Mouse (Mus musculus) stomach, postnatal 0 days (tissue): ENCODE results near the gene AI467606. TPM values are rescaled to one million over a fixed set of nuclear protein-coding genes. Genes with fewer than 3 reads are reported as not detected.
A peak's percentile ranks its signal among the peaks of the same experiment; 100 is the strongest.

Experiments
- ATAC-seq: fragments of 200-750 bp; cut with Nextera tagmentation; 2 replicates; pipeline ENCODE4 v1.8.0; 2017; ENCODE audit not compliant: low FRiP score, low TSS enrichment
- DNase-seq: peaks from one replicate; pipeline ENCODE4 v3.0.0-alpha.2; 2016; ENCODE audit warnings: low spot score
- H3K27ac ChIP-seq: fragments of 300-500 bp; sonication (generic); replicated peaks from 2 replicates; pipeline ENCODE4 v1.5.1; 2014; ENCODE audit warnings: mild to moderate bottlenecking, control low read depth
- H3K27me3 ChIP-seq: fragments of 300-500 bp; sonication (generic); 2 replicates; pipeline ENCODE4 v1.6.1; 2014; ENCODE audit warnings: low read length; ENCODE audit not compliant: control insufficient read depth, insufficient read depth
- H3K36me3 ChIP-seq: fragments of 300-500 bp; sonication (generic); 2 replicates; pipeline ENCODE4 v1.6.1; 2014; ENCODE audit warnings: low read length, mixed read lengths; ENCODE audit not compliant: control insufficient read depth, insufficient read depth
- H3K4me1 ChIP-seq: fragments of 300-500 bp; sonication (generic); replicated peaks from 2 replicates; pipeline ENCODE4 v1.6.1; 2014; ENCODE audit warnings: antibody characterized with exemption; ENCODE audit not compliant: control insufficient read depth, insufficient read depth
- H3K4me2 ChIP-seq: fragments of 300-500 bp; sonication (generic); replicated peaks from 2 replicates; pipeline ENCODE4 v1.6.1; 2014; ENCODE audit warnings: low read depth, mild to moderate bottlenecking, control low read depth, moderate library complexity
- H3K4me3 ChIP-seq: fragments of 300-500 bp; sonication (generic); 2 replicates; pipeline ENCODE4 v1.5.1; 2014; ENCODE audit warnings: low read depth, low read length, control low read depth
- H3K9ac ChIP-seq: fragments of 300-500 bp; sonication (generic); 2 replicates; pipeline ENCODE4 v1.6.1; 2014; ENCODE audit warnings: mild to moderate bottlenecking, low read length, control low read depth, mixed read lengths
- H3K9me3 ChIP-seq: fragments of 300-500 bp; sonication (generic); 2 replicates; pipeline ENCODE4 v1.6.1; 2016; ENCODE audit warnings: low read length; ENCODE audit not compliant: control insufficient read depth
- CTCF ChIP-seq: IDR thresholded peaks from 2 replicates; pipeline ENCODE4 v1.5.1; 2016; ENCODE audit warnings: antibody characterized with exemption, low read depth, mild to moderate bottlenecking, moderate library complexity
- EP300 ChIP-seq: optimal IDR thresholded peaks from 2 replicates; pipeline ENCODE3; 2016; ENCODE audit warnings: antibody characterized with exemption
- WGBS: fragments of 180-500 bp; shearing (Covaris S2); extraction: QIAGEN DNeasy Blood & Tissue Kit; methylation state at CpG from one replicate; pipeline ENCODE4 v1.1.7; 2014; 5-methylcytosine and 5-hydroxymethylcytosine counted together
- polyA plus RNA-seq: library from polyadenylated mRNA; unstranded; fragments of >200 nt; fragmentation: Nextera tagmentation; extraction: Ambion mirVana; gene quantifications from 2 replicates; pipeline ENCODE4 v1.2.1, GENCODE M21; 2015

The AI467606 gene
- polyA plus RNA-seq, 1 experiment from 2014 or later, result 4.0 TPM

- Histone ChIP-seq H3K4me1 (no peaks in the 10 kb centered on the region), H3K9me3 (no peaks in the 10 kb centered on the region), H3K27me3 (no peaks in the 10 kb centered on the region), H3K27ac (no peak overlapping the region), H3K4me2 (peak overlapping the region; percentile 35; the same call in 1 of the 2 replicates), H3K9ac (no peak overlapping the region), H3K4me3 (no peak overlapping the region), H3K36me3 (no peaks in the 10 kb centered on the region)
- DNase-seq, result peak; percentile 52
- no peak for TF ChIP-seq EP300
- TF ChIP-seq CTCF, result no peak
- ATAC-seq, result no peak
- 20% methylated on average over 27 of the region's 27 CpGs for WGBS
Measured at GRCm38 (mm10) chr7:127088901-127089845, 2.0 kb upstream of the AI467606 start.

- Histone ChIP-seq H3K9me3 (no peaks in the 10 kb centered on the region), H3K27me3 (no peaks in the 10 kb centered on the region), H3K9ac (no peak overlapping the region), H3K4me1 (no peaks in the 10 kb centered on the region), H3K36me3 (no peaks in the 10 kb centered on the region), H3K27ac (no peak overlapping the region), H3K4me3 (no peak overlapping the region), H3K4me2 (no peak overlapping the region)
- WGBS, result 80% methylated on average over 20 of the region's 20 CpGs
- no peak for DNase-seq
- ATAC-seq, result no peak
- no peak for TF ChIP-seq EP300
Measured at GRCm38 (mm10) chr7:127090154-127091113, 725 bp upstream of the AI467606 start.

GRCm38 (mm10) chr7:127093914-127094313 is 2.8 kb downstream of the AI467606 start:
- no peak overlapping the region for H3K27ac ChIP-seq
- H3K4me3 ChIP-seq, result no peak overlapping the region
- no peaks in the 10 kb centered on the region for H3K4me1 ChIP-seq
- no peaks in the 10 kb centered on the region for H3K36me3 ChIP-seq
- WGBS, result 43% methylated on average over 3 of the region's 3 CpGs
- no peaks in the 10 kb centered on the region for H3K27me3 ChIP-seq
- no peaks in the 10 kb centered on the region for H3K9me3 ChIP-seq
- no peak overlapping the region for H3K4me2 ChIP-seq
- ATAC-seq (no peak), DNase-seq (no peak)
- TF ChIP-seq EP300 (no peak), CTCF (no peak)
- no peak overlapping the region for H3K9ac ChIP-seq

- Histone ChIP-seq H3K27ac (no peak overlapping the region), H3K4me3 (no peak overlapping the region), H3K9me3 (no peaks in the 10 kb centered on the region), H3K27me3 (no peaks in the 10 kb centered on the region), H3K4me2 (no peak overlapping the region), H3K9ac (no peak overlapping the region), H3K36me3 (no peaks in the 10 kb centered on the region), H3K4me1 (no peaks in the 10 kb centered on the region)
- no peak for ATAC-seq
- no peak for DNase-seq
- WGBS, result 55% methylated on average over 7 of the region's 7 CpGs
- TF ChIP-seq CTCF (no peak), EP300 (no peak)
Measured at GRCm38 (mm10) chr7:127096456-127096855, 5.3 kb downstream of the AI467606 start.

- Histone ChIP-seq H3K4me2 (no peak overlapping the region), H3K27ac (no peak overlapping the region), H3K9ac (no peak overlapping the region), H3K36me3 (no peaks in the 10 kb centered on the region), H3K9me3 (no peaks in the 10 kb centered on the region), H3K4me1 (no peaks in the 10 kb centered on the region), H3K4me3 (no peak overlapping the region), H3K27me3 (no peaks in the 10 kb centered on the region)
- ATAC-seq, result no peak
- WGBS, result 84% methylated on average over 5 of the region's 5 CpGs
- no peak for TF ChIP-seq EP300
- TF ChIP-seq CTCF, result no peak
- DNase-seq, result no peak
Measured at GRCm38 (mm10) chr7:127098521-127098920, 7.4 kb downstream of the AI467606 start.
